Mouse (Mus musculus) forebrain, embryonic 14.5 days (tissue): Measurements from ENCODE around the gene Tekt4. TPM values are rescaled to one million over a fixed set of nuclear protein-coding genes. Genes with fewer than 3 reads are reported as not detected.

Source experiments
- ATAC-seq: fragments of 200-750 bp; cut with Nextera tagmentation; 2 replicates; pipeline ENCODE4 v1.8.0; 2017; ENCODE audit warnings: mild to moderate bottlenecking, moderate library complexity
- DNase-seq: peaks from one replicate; pipeline ENCODE4 v3.0.0-alpha.2; 2015; ENCODE audit warnings: low spot score
- H3K27ac ChIP-seq: fragments of 300-500 bp; sonication (generic); 2 replicates; pipeline ENCODE4 v1.5.1; 2014; ENCODE audit warnings: low read depth, mild to moderate bottlenecking, control low read depth, low read length, moderate library complexity
- H3K27me3 ChIP-seq: fragments of 300-500 bp; sonication (generic); replicated peaks from 2 replicates; pipeline ENCODE4 v1.6.1; 2014; ENCODE audit warnings: low read length, control low read depth, mixed read lengths; ENCODE audit not compliant: control insufficient read depth, insufficient read depth
- H3K36me3 ChIP-seq: fragments of 300-500 bp; sonication (generic); 2 replicates; pipeline ENCODE4 v1.6.1; 2014; ENCODE audit warnings: low read length, control low read depth; ENCODE audit not compliant: control insufficient read depth, insufficient read depth
- H3K4me1 ChIP-seq: fragments of 300-500 bp; sonication (generic); 2 replicates; pipeline ENCODE4 v1.6.1; 2014; ENCODE audit warnings: antibody characterized with exemption, low read length, control low read depth; ENCODE audit not compliant: control insufficient read depth, insufficient read depth
- H3K4me2 ChIP-seq: fragments of 300-500 bp; sonication (generic); 2 replicates; pipeline ENCODE4 v1.6.1; 2014; ENCODE audit warnings: mild to moderate bottlenecking, control low read depth, low read length
- H3K4me3 ChIP-seq: fragments of 300-500 bp; sonication (generic); 2 replicates; pipeline ENCODE4 v1.5.1; 2014; ENCODE audit warnings: low read depth, low read length, control low read depth
- H3K9ac ChIP-seq: fragments of 300-500 bp; sonication (generic); 2 replicates; pipeline ENCODE4 v1.6.1; 2014; ENCODE audit warnings: mild to moderate bottlenecking, low read length, control low read depth, moderate library complexity
- H3K9me3 ChIP-seq: fragments of 300-500 bp; sonication (generic); replicated peaks from 2 replicates; pipeline ENCODE4 v1.6.1; 2016; ENCODE audit warnings: low read length, control low read depth, mixed read lengths; ENCODE audit not compliant: control insufficient read depth
- WGBS: fragments of 180-500 bp; shearing (Covaris S2); extraction: QIAGEN DNeasy Blood & Tissue Kit; methylation state at CpG from one replicate; pipeline ENCODE4 v1.1.7; 2014; 5-methylcytosine and 5-hydroxymethylcytosine counted together
- polyA plus RNA-seq: library from polyadenylated mRNA; unstranded; fragments of >200 nt; fragmentation: Nextera tagmentation; extraction: Ambion mirVana; gene quantifications from 2 replicates; pipeline ENCODE4 v1.2.1, GENCODE M21; 2014

Tekt4 gene
- polyA plus RNA-seq, 1 experiment from 2014 or later, result 1.2 TPM

GRCm38 (mm10) chr17:25475946-25476744, 21.7 kb downstream of the Tekt4 start:
- H3K36me3 ChIP-seq, result no peaks in the 10 kb centered on the region
- no peak overlapping the region for H3K9ac ChIP-seq
- H3K4me1 ChIP-seq, result peaks cover 4% of the 10 kb centered on the region; the same call in 1 of the 2 replicates
- peak; percentile 87 for DNase-seq
- ATAC-seq, result peak; percentile 29; the same call in 1 of the 2 replicates
- 39% methylated on average over 19 of the region's 19 CpGs for WGBS
- no peak overlapping the region for H3K4me2 ChIP-seq
- H3K27me3 ChIP-seq, result peaks cover 20% of the 10 kb centered on the region; the same call in 1 of the 2 replicates
- no peak overlapping the region for H3K4me3 ChIP-seq
- H3K9me3 ChIP-seq, result no peaks in the 10 kb centered on the region
- H3K27ac ChIP-seq, result no peak overlapping the region

- H3K9ac ChIP-seq, result no peak overlapping the region
- 55% methylated on average over 8 of the region's 8 CpGs for WGBS
- H3K36me3 ChIP-seq, result no peaks in the 10 kb centered on the region
- no peaks in the 10 kb centered on the region for H3K9me3 ChIP-seq
- no peak overlapping the region for H3K27ac ChIP-seq
- ATAC-seq, result no peak
- 0 out of 2 replicates have a peak, but pooled peaks cover 9% of the 10 kb centered on the region for H3K27me3 ChIP-seq
- H3K4me2 ChIP-seq, result no peak overlapping the region
- no peaks in the 10 kb centered on the region for H3K4me1 ChIP-seq
- DNase-seq, result no peak
- no peak overlapping the region for H3K4me3 ChIP-seq
These were observed 25.7 kb downstream of the Tekt4 start for GRCm38 (mm10) chr17:25480152-25480551.

DNA sequence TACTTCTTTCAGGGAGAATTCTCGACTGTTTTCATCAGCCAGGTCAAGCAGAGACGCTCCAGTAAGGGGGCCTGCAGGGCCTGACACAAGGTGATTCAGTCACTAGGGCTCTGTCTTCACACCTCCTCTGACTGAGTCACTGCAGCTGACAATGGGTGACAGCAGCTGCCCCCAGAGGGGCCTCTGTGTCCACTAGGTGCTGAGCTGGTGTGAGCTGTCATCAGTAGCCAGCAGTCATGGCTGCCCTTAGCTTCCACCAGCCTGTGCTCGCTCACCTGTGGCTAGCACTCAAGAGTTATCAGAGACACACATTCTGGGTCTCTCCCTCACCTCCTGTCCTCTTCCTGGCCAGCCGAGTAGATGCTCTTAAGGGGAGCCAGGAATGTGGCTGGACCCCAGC, 26.4 kb downstream of the Tekt4 start:
- no peak overlapping the region for H3K4me3 ChIP-seq
- H3K4me1 ChIP-seq, result no peaks in the 10 kb centered on the region
- H3K4me2 ChIP-seq, result no peak overlapping the region
- no peak overlapping the region for H3K9ac ChIP-seq
- H3K9me3 ChIP-seq, result no peaks in the 10 kb centered on the region
- H3K36me3 ChIP-seq, result no peaks in the 10 kb centered on the region
- H3K27me3 ChIP-seq, result 0 out of 2 replicates have a peak, but pooled peaks cover 3% of the 10 kb centered on the region
- ATAC-seq, result no peak
- no peak for DNase-seq
- H3K27ac ChIP-seq, result no peak overlapping the region
- WGBS, result 72% methylated on average over 4 of the region's 4 CpGs

GRCm38 (mm10) chr17:25482092-25482491, 27.7 kb downstream of the Tekt4 start:
- H3K9me3 ChIP-seq, result no peaks in the 10 kb centered on the region
- ATAC-seq (no peak), DNase-seq (no peak)
- no peak overlapping the region for H3K27ac ChIP-seq
- H3K36me3 ChIP-seq, result no peaks in the 10 kb centered on the region
- 0 out of 2 replicates have a peak, but pooled peaks cover 3% of the 10 kb centered on the region for H3K27me3 ChIP-seq
- H3K4me2 ChIP-seq, result no peak overlapping the region
- no peak overlapping the region for H3K9ac ChIP-seq
- no peak overlapping the region for H3K4me3 ChIP-seq
- WGBS, result 76% methylated on average over 6 of the region's 6 CpGs
- no peaks in the 10 kb centered on the region for H3K4me1 ChIP-seq

GRCm38 (mm10) chr17:25497013-25497412, 42.6 kb downstream of the Tekt4 start, which contains the start of gene Sstr5:
Sstr5 (minus strand) TSS chr17:25497288.
- ATAC-seq, result no peak
- peak within 1 kb of the TSS; percentile 45; the same call in 1 of the 2 replicates for H3K9ac ChIP-seq
- 0 out of 2 replicates have a peak, but pooled peaks cover 2% of the 10 kb centered on the region for H3K4me1 ChIP-seq
- 2% methylated on average over 18 of the region's 28 CpGs for WGBS
- H3K4me2 ChIP-seq, result peak within 1 kb of the TSS; percentile 43
- no peak within 1 kb of the TSS for H3K27ac ChIP-seq
- peaks cover 22% of the 10 kb centered on the region for H3K27me3 ChIP-seq
- peak; percentile 25 for DNase-seq
- peak within 1 kb of the TSS; percentile 21 for H3K4me3 ChIP-seq
- no peaks in the 10 kb centered on the region for H3K36me3 ChIP-seq
- H3K9me3 ChIP-seq, result no peaks in the 10 kb centered on the region

GRCm38 (mm10) chr17:25502599-25502998, 48.2 kb downstream of the Tekt4 start:
- WGBS, result 72% methylated on average over 4 of the region's 4 CpGs
- ATAC-seq, result no peak

DNA sequence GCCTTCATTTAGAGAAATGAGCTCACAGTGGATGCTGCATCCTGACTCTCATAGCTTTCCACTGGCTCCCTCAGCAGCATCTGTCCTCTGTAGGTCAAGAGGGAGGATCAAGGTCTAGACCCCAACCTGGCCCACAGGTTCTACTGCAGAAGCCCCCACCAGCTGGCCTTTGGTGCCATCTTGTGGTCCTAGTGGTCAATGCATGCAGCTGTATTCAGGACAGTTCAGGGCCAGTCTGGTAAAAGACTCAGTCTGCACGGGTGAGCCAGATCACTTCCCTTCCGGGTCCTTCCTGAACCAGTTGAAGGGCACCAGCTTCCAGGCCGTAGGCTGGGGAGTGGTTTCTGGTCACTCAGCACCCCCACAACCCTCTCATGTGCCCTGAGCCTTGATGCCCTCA, 53.4 kb downstream of the Tekt4 start:
- H3K4me3 ChIP-seq, result no peak overlapping the region
- H3K4me1 ChIP-seq, result no peaks in the 10 kb centered on the region
- DNase-seq, result peak; percentile 66
- H3K27ac ChIP-seq, result no peak overlapping the region
- peak; percentile 12; the same call in 1 of the 2 replicates for ATAC-seq
- WGBS, result 21% methylated on average over 3 of the region's 3 CpGs
- no peaks in the 10 kb centered on the region for H3K36me3 ChIP-seq
- H3K9ac ChIP-seq, result no peak overlapping the region
- no peaks in the 10 kb centered on the region for H3K9me3 ChIP-seq
- no peaks in the 10 kb centered on the region for H3K27me3 ChIP-seq
- no peak overlapping the region for H3K4me2 ChIP-seq

More at GRCm38 (mm10) chr17:25502599-25502998, 48.2 kb downstream of the Tekt4 start:
- DNase-seq, result no peak
- H3K27ac ChIP-seq, result no peak overlapping the region
- H3K4me3 ChIP-seq, result no peak overlapping the region
- H3K4me2 ChIP-seq, result no peak overlapping the region
- no peak overlapping the region for H3K9ac ChIP-seq
- H3K27me3 ChIP-seq, result peaks cover 2% of the 10 kb centered on the region
- no peaks in the 10 kb centered on the region for H3K4me1 ChIP-seq
- H3K9me3 ChIP-seq, result no peaks in the 10 kb centered on the region
- no peaks in the 10 kb centered on the region for H3K36me3 ChIP-seq

GRCm38 (mm10) chr17:25508860-25509577, 54.6 kb downstream of the Tekt4 start:
- WGBS, result 56% methylated on average over 7 of the region's 7 CpGs
- ATAC-seq (0 out of 2 replicates have a peak, but pooled peaks have one; percentile 29), DNase-seq (peak; percentile 70)
- Histone ChIP-seq H3K4me3 (no peak overlapping the region), H3K36me3 (no peaks in the 10 kb centered on the region), H3K4me2 (no peak overlapping the region), H3K9ac (no peak overlapping the region), H3K27me3 (no peaks in the 10 kb centered on the region), H3K27ac (no peak overlapping the region), H3K9me3 (no peaks in the 10 kb centered on the region), H3K4me1 (no peaks in the 10 kb centered on the region)
